Mouse (Mus musculus): ENCODE data around the gene Kif22.

Gene Kif22

DNA sequence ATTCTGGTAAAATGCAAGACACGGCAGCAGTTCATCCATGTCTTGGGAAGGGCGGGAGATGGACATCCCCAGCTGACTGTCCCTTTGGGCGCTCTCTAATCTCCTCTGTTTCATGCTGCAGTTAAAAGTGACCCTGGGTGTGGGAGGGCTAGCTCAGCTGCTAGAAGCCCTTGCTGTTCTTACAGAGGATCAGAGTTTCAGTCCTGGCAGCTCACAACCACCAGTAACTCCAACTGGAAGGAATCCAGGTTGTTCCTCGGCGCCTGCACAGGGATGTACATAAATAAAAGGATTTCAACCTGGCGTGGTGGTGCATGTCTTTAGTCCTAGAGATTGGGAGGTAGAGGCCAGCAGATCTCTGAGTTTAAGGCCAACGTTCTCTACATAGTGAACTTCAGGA is 59.2 kb downstream of the Kif22 start:
- no peak for DNase-seq

DNA sequence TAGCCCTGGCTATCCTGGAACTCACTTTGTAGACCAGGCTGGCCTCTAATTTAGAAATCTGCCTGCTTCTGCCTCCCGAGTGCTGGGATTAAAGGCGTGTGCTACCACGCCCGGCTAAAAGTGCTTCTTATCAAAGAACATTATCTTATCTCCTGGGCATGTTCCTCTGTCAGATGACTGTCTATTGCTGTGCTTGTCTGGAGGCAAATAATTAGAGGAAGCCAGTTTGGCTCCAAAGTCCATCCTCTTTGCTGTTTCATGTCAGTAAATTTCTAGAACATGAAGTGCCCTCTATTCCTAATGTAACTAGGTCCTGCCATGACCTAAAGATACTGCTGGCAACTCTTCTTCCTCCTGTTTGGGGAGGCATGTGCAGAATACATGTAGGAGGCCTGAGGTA is 60.2 kb downstream of the Kif22 start:
- DNase-seq, result no peak

GRCm38 (mm10) chr7:126981601-126982000 is 60.7 kb downstream of the Kif22 start:
- DNase-seq, result no peak

GRCm38 (mm10) chr7:126978841-126979240 is 63.4 kb downstream of the Kif22 start:
- no peak for DNase-seq

Measured in lung, postnatal 14 days (tissue).